Mouse (Mus musculus): ENCODE results near the gene Rassf8. TPM values are rescaled to one million over a fixed set of nuclear protein-coding genes. Genes with fewer than 3 reads are reported as not detected.

Gene Rassf8
- total and polyA plus RNA-seq, 2 experiments from 2014 or later = 2.8 to 10.6 TPM

DNA sequence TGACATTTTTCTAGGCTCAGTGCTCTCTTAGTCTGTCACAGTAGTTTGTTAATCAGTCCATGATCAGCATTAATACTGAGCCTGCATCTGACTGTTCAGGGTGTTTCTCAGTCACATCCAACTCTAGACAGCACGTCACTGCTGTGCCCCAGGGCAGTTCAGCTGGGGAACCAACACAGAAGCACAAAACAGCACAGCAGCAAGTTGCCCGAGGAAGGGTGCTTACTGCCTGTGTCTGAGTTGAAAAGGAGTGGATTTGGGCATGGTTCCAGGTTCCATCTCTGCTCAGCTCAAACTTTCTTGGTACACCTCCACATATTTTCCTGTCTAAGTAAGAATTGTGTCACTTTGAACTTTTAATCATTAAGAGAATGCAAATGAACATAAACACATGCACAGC, 60.2 kb downstream of the Rassf8 start:
- H3K9me3 ChIP-seq (ENCODE audit: low read length) = no peaks in the 10 kb centered on the region
- H3K27ac ChIP-seq (ENCODE audit: low read depth, low read length) = no peak overlapping the region
- 15% methylated on average over 2 of the region's 2 CpGs for WGBS
- H3K4me2 ChIP-seq (ENCODE audit: low read depth) = no peak overlapping the region
- no peaks in the 10 kb centered on the region for H3K36me3 ChIP-seq (ENCODE audit: insufficient read depth)
- ATAC-seq = no peak
- no peak overlapping the region for H3K9ac ChIP-seq
- no peak for TF ChIP-seq CTCF (IDR thresholded peaks at IDR 0.05; ENCODE audit: low read depth)
- H3K27me3 ChIP-seq (ENCODE audit: insufficient read depth, low read length) = no peaks in the 10 kb centered on the region
- no peak for DNase-seq
- H3K4me1 ChIP-seq (ENCODE audit: insufficient read depth) = no peaks in the 10 kb centered on the region
- H3K4me3 ChIP-seq (ENCODE audit: low read depth, low read length) = no peak overlapping the region

DNA sequence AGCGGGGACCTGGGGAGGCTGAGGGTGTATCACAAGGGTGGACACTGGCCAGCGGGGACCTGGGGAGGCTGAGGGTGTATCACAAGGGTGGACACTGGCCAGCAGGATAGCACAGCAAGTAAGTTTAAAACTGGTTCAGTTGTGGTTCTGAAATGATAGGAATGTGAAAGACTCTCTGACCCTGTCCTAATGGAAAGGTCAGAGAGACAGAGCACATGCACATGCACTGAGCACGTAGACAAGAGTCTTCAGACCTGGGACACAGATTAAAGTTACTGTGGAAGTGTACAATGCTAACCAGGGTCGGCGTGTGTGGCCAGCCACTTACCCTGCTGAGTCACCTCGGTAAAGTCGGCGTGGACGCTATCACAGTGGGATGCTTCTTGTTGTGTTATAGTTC, 61.4 kb downstream of the Rassf8 start:
- Histone ChIP-seq H3K27ac (ENCODE audit: low read depth, low read length) (no peak overlapping the region), H3K36me3 (ENCODE audit: insufficient read depth) (no peaks in the 10 kb centered on the region), H3K27me3 (ENCODE audit: insufficient read depth, low read length) (no peaks in the 10 kb centered on the region), H3K9ac (no peak overlapping the region), H3K9me3 (ENCODE audit: low read length) (no peaks in the 10 kb centered on the region), H3K4me3 (ENCODE audit: low read depth, low read length) (no peak overlapping the region), H3K4me2 (ENCODE audit: low read depth) (no peak overlapping the region), H3K4me1 (ENCODE audit: insufficient read depth) (no peaks in the 10 kb centered on the region)
- TF ChIP-seq CTCF (IDR thresholded peaks at IDR 0.05; ENCODE audit: low read depth) = no peak
- no peak for ATAC-seq
- WGBS = 85% methylated on average over 8 of the region's 9 CpGs
- DNase-seq = no peak

- H3K36me3 ChIP-seq (ENCODE audit: insufficient read depth) = no peaks in the 10 kb centered on the region
- 80% methylated on average over 7 of the region's 7 CpGs for WGBS
- no peaks in the 10 kb centered on the region for H3K9me3 ChIP-seq (ENCODE audit: low read length)
- no peak for TF ChIP-seq CTCF (IDR thresholded peaks at IDR 0.05; ENCODE audit: low read depth)
- DNase-seq = no peak
- H3K4me1 ChIP-seq (ENCODE audit: insufficient read depth) = no peaks in the 10 kb centered on the region
- no peak overlapping the region for H3K4me3 ChIP-seq (ENCODE audit: low read depth, low read length)
- H3K27ac ChIP-seq (ENCODE audit: low read depth, low read length) = no peak overlapping the region
- H3K9ac ChIP-seq = no peak overlapping the region
- no peak overlapping the region for H3K4me2 ChIP-seq (ENCODE audit: low read depth)
- H3K27me3 ChIP-seq (ENCODE audit: insufficient read depth, low read length) = no peaks in the 10 kb centered on the region
- no peak for ATAC-seq
These were observed 63.0 kb downstream of the Rassf8 start for GRCm38 (mm10) chr6:145809566-145809965.

GRCm38 (mm10) chr6:145810015-145810414, 63.5 kb downstream of the Rassf8 start:
- no peaks in the 10 kb centered on the region for H3K27me3 ChIP-seq (ENCODE audit: insufficient read depth, low read length)
- no peak overlapping the region for H3K4me2 ChIP-seq (ENCODE audit: low read depth)
- no peak overlapping the region for H3K27ac ChIP-seq (ENCODE audit: low read depth, low read length)
- TF ChIP-seq CTCF (IDR thresholded peaks at IDR 0.05; ENCODE audit: low read depth) = no peak
- H3K4me1 ChIP-seq (ENCODE audit: insufficient read depth) = no peaks in the 10 kb centered on the region
- WGBS = 45% methylated on average over 6 of the region's 6 CpGs
- ATAC-seq (no peak), DNase-seq (no peak)
- H3K36me3 ChIP-seq (ENCODE audit: insufficient read depth) = no peaks in the 10 kb centered on the region
- no peaks in the 10 kb centered on the region for H3K9me3 ChIP-seq (ENCODE audit: low read length)
- no peak overlapping the region for H3K9ac ChIP-seq
- H3K4me3 ChIP-seq (ENCODE audit: low read depth, low read length) = no peak overlapping the region

DNA sequence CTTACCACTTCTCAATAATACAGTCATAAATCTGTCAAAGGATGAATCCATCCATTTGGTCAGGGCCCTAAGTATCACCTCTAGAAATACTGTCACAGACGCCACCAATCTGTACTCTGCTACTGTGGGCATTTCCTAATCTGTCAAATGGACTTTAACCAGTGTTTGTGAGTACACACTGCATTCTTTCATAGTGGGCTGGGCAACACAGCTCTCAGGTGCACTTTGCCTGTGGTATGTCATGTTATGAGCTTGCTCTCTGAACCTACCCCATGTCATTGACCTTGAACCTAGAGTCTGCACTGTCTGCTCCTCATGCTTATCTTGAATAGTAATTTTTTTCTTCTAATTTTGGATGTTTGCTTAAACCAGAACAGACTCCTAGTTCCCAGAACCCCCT, 64.6 kb downstream of the Rassf8 start:
- no peak for DNase-seq
- Histone ChIP-seq H3K9ac (no peak overlapping the region), H3K9me3 (ENCODE audit: low read length) (no peaks in the 10 kb centered on the region), H3K4me3 (ENCODE audit: low read depth, low read length) (no peak overlapping the region), H3K36me3 (ENCODE audit: insufficient read depth) (no peaks in the 10 kb centered on the region), H3K4me2 (ENCODE audit: low read depth) (no peak overlapping the region), H3K27me3 (ENCODE audit: insufficient read depth, low read length) (no peaks in the 10 kb centered on the region), H3K27ac (ENCODE audit: low read depth, low read length) (no peak overlapping the region), H3K4me1 (ENCODE audit: insufficient read depth) (no peaks in the 10 kb centered on the region)
- no peak for ATAC-seq
- no peak for TF ChIP-seq CTCF (IDR thresholded peaks at IDR 0.05; ENCODE audit: low read depth)
- WGBS = 92% methylated on average over 1 of the region's 1 CpGs

DNA sequence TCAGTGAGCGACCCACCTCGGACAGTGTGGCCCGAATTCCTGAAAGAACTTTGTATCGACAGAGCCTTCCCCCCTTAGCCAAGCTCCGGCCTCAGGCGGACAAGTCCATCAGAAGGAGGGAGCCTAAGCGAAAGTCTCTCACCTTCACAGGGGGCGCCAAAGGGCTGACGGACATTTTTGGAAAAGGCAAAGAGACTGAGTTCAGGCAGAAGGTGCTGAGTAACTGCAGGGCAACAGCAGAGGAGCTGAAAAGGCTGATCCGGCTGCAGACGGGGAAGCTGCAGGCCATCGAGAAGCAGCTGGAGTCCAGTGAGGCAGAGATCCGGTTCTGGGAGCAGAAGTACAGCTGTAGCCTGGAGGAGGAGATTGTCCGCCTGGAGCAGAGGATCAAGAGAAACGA, 68.7 kb downstream of the Rassf8 start:
- Histone ChIP-seq H3K27me3 (ENCODE audit: insufficient read depth, low read length) (no peaks in the 10 kb centered on the region), H3K27ac (ENCODE audit: low read depth, low read length) (no peak overlapping the region), H3K4me1 (ENCODE audit: insufficient read depth) (no peaks in the 10 kb centered on the region), H3K4me2 (ENCODE audit: low read depth) (no peak overlapping the region), H3K4me3 (ENCODE audit: low read depth, low read length) (no peak overlapping the region), H3K36me3 (ENCODE audit: insufficient read depth) (no peaks in the 10 kb centered on the region), H3K9me3 (ENCODE audit: low read length) (no peaks in the 10 kb centered on the region), H3K9ac (no peak overlapping the region)
- ATAC-seq = no peak
- 0 out of 2 replicates have a peak, but pooled peaks have one; percentile 37 for TF ChIP-seq CTCF (IDR thresholded peaks at IDR 0.05; ENCODE audit: low read depth)
- DNase-seq = no peak
- 37% methylated on average over 15 of the region's 15 CpGs for WGBS

DNA sequence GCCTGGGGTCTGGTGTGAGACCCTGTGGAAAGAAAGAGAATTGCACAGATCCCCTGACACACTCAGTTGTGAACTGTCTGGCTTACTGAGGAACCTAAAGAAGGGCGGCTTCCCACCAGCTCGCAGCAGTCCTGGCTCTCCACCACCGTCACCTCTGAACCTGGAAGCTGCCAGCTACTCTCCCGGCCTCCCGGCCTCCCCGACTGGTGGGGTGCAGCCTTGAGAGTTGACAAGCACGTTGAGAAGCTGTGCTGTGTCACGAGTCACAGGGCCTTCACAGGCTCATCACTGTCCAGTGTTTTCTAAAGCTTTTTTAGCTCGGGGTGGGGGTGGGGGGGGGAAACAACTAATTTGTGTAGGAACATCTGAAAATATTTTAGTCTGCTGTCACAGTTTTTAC, 72.6 kb downstream of the Rassf8 start:
- Histone ChIP-seq H3K4me2 (ENCODE audit: low read depth) (no peak overlapping the region), H3K27me3 (ENCODE audit: insufficient read depth, low read length) (no peaks in the 10 kb centered on the region), H3K27ac (ENCODE audit: low read depth, low read length) (no peak overlapping the region), H3K36me3 (ENCODE audit: insufficient read depth) (no peaks in the 10 kb centered on the region), H3K9ac (no peak overlapping the region), H3K9me3 (ENCODE audit: low read length) (no peaks in the 10 kb centered on the region), H3K4me1 (ENCODE audit: insufficient read depth) (no peaks in the 10 kb centered on the region), H3K4me3 (ENCODE audit: low read depth, low read length) (no peak overlapping the region)
- 87% methylated on average over 9 of the region's 9 CpGs for WGBS
- no peak for TF ChIP-seq CTCF (IDR thresholded peaks at IDR 0.05; ENCODE audit: low read depth)
- DNase-seq = no peak
- ATAC-seq = no peak

GRCm38 (mm10) chr6:145822218-145822617, 75.7 kb downstream of the Rassf8 start:
- TF ChIP-seq CTCF (IDR thresholded peaks at IDR 0.05; ENCODE audit: low read depth) = no peak
- H3K4me1 ChIP-seq (ENCODE audit: insufficient read depth) = no peaks in the 10 kb centered on the region
- 81% methylated on average over 5 of the region's 5 CpGs for WGBS
- H3K9me3 ChIP-seq (ENCODE audit: low read length) = no peaks in the 10 kb centered on the region
- H3K36me3 ChIP-seq (ENCODE audit: insufficient read depth) = no peaks in the 10 kb centered on the region
- H3K27ac ChIP-seq (ENCODE audit: low read depth, low read length) = no peak overlapping the region
- ATAC-seq (no peak), DNase-seq (no peak)
- no peak overlapping the region for H3K9ac ChIP-seq
- no peak overlapping the region for H3K4me2 ChIP-seq (ENCODE audit: low read depth)
- H3K27me3 ChIP-seq (ENCODE audit: insufficient read depth, low read length) = no peaks in the 10 kb centered on the region
- H3K4me3 ChIP-seq (ENCODE audit: low read depth, low read length) = no peak overlapping the region

Data from forebrain, postnatal 0 days (tissue).